Mouse (Mus musculus) midbrain, embryonic 11.5 days (tissue): ENCODE data around the gene Mrgprf. TPM values are rescaled to one million over a fixed set of nuclear protein-coding genes. Genes with fewer than 3 reads are reported as not detected.

Source experiments
- ATAC-seq: fragments of 200-750 bp; cut with Nextera tagmentation; 2 replicates; pipeline ENCODE4 v1.8.0; 2017; ENCODE audit warnings: moderate TSS enrichment, moderate library complexity; ENCODE audit not compliant: low FRiP score
- DNase-seq: peaks from one replicate; pipeline ENCODE4 v3.0.0; 2015; ENCODE audit warnings: low spot score; ENCODE audit errors: missing footprints
- H3K27ac ChIP-seq: fragments of 300-500 bp; sonication (generic); 2 replicates; pipeline ENCODE4 v1.5.1; 2014; ENCODE audit warnings: low read depth, low read length
- H3K27me3 ChIP-seq: fragments of 300-500 bp; sonication (generic); 2 replicates; pipeline ENCODE4 v1.6.1; 2014; ENCODE audit warnings: mild to moderate bottlenecking, low read length, moderate library complexity, mixed read lengths; ENCODE audit not compliant: control insufficient read depth, insufficient read depth
- H3K36me3 ChIP-seq: fragments of 300-500 bp; sonication (generic); 2 replicates; pipeline ENCODE4 v1.6.1; 2014; ENCODE audit warnings: mild to moderate bottlenecking, low read length, moderate library complexity, mixed read lengths; ENCODE audit not compliant: control insufficient read depth, insufficient read depth
- H3K4me1 ChIP-seq: fragments of 300-500 bp; sonication (generic); 2 replicates; pipeline ENCODE4 v1.6.1; 2014; ENCODE audit warnings: low read length; ENCODE audit not compliant: control insufficient read depth, insufficient read depth
- H3K4me2 ChIP-seq: fragments of 300-500 bp; sonication (generic); 2 replicates; pipeline ENCODE4 v1.6.1; 2014; ENCODE audit warnings: mild to moderate bottlenecking, moderate library complexity
- H3K4me3 ChIP-seq: fragments of 300-500 bp; sonication (generic); 2 replicates; pipeline ENCODE4 v1.5.1; 2014; ENCODE audit warnings: low read depth, low read length
- H3K9ac ChIP-seq: fragments of 300-500 bp; sonication (generic); 2 replicates; pipeline ENCODE4 v1.6.1; 2014; ENCODE audit warnings: low read length
- H3K9me3 ChIP-seq: fragments of 300-500 bp; sonication (generic); 2 replicates; pipeline ENCODE4 v1.6.1; 2016; ENCODE audit warnings: low read length; ENCODE audit not compliant: control insufficient read depth
- WGBS: fragments of 180-500 bp; shearing (Covaris S2); extraction: QIAGEN DNeasy Blood & Tissue Kit; methylation state at CpG from one replicate; pipeline ENCODE4 v1.1.7; 2014; 5-methylcytosine and 5-hydroxymethylcytosine counted together
- polyA plus RNA-seq: library from polyadenylated mRNA; unstranded; fragments of >200 nt; fragmentation: Nextera tagmentation; extraction: Ambion mirVana; gene quantifications from 2 replicates; pipeline ENCODE4 v1.2.1, GENCODE M21; 2014

The Mrgprf gene
- polyA plus RNA-seq, 1 experiment from 2014 or later: 0.51 TPM

- DNase-seq (no peak), ATAC-seq (no peak)
- Histone ChIP-seq H3K9me3 (no peaks in the 10 kb centered on the region), H3K4me2 (no peak overlapping the region), H3K9ac (no peak overlapping the region), H3K27ac (no peak overlapping the region), H3K27me3 (no peaks in the 10 kb centered on the region), H3K4me1 (no peaks in the 10 kb centered on the region), H3K4me3 (no peak overlapping the region), H3K36me3 (no peaks in the 10 kb centered on the region)
- WGBS: 33% methylated on average over 6 of the region's 6 CpGs
These were observed 6.8 kb upstream of the Mrgprf start for GRCm38 (mm10) chr7:145293859-145294258.

- Histone ChIP-seq H3K4me1 (peaks cover 8% of the 10 kb centered on the region), H3K4me3 (no peak overlapping the region), H3K36me3 (no peaks in the 10 kb centered on the region), H3K9me3 (no peaks in the 10 kb centered on the region), H3K27ac (no peak overlapping the region), H3K9ac (no peak overlapping the region), H3K27me3 (no peaks in the 10 kb centered on the region), H3K4me2 (no peak overlapping the region)
- 62% methylated on average over 3 of the region's 3 CpGs for WGBS
- no peak for DNase-seq
- ATAC-seq: no peak
These were observed 1.8 kb upstream of the Mrgprf start for GRCm38 (mm10) chr7:145298666-145299490.

- Histone ChIP-seq H3K27ac (no peak overlapping the region), H3K9ac (no peak overlapping the region), H3K4me3 (no peak overlapping the region), H3K27me3 (no peaks in the 10 kb centered on the region), H3K36me3 (no peaks in the 10 kb centered on the region), H3K4me1 (peaks cover 8% of the 10 kb centered on the region), H3K4me2 (no peak overlapping the region), H3K9me3 (no peaks in the 10 kb centered on the region)
- ATAC-seq (0 out of 2 replicates have a peak, but pooled peaks have one; percentile 41), DNase-seq (no peak)
- 72% methylated on average over 7 of the region's 7 CpGs for WGBS
These were observed 887 bp upstream of the Mrgprf start for GRCm38 (mm10) chr7:145299562-145300320.

- no peak overlapping the region for H3K27ac ChIP-seq
These were observed 346 bp downstream of the Mrgprf start for GRCm38 (mm10) chr7:145301008-145301340.

GRCm38 (mm10) chr7:145301341-145302005 lies 845 bp downstream of the Mrgprf start:
- Histone ChIP-seq H3K4me1 (peaks cover 8% of the 10 kb centered on the region), H3K9me3 (no peaks in the 10 kb centered on the region), H3K27me3 (no peaks in the 10 kb centered on the region), H3K4me2 (no peak overlapping the region), H3K9ac (no peak overlapping the region), H3K27ac (no peak overlapping the region), H3K4me3 (no peak overlapping the region), H3K36me3 (no peaks in the 10 kb centered on the region)
- ATAC-seq (no peak), DNase-seq (no peak)
- WGBS: 87% methylated on average over 6 of the region's 6 CpGs

More at GRCm38 (mm10) chr7:145301008-145301340, 346 bp downstream of the Mrgprf start:
- Histone ChIP-seq H3K4me2 (no peak overlapping the region), H3K4me3 (no peak overlapping the region), H3K9me3 (no peaks in the 10 kb centered on the region), H3K27me3 (no peaks in the 10 kb centered on the region), H3K4me1 (peaks cover 8% of the 10 kb centered on the region), H3K9ac (no peak overlapping the region), H3K36me3 (no peaks in the 10 kb centered on the region)
- ATAC-seq: no peak
- DNase-seq: no peak

DNA sequence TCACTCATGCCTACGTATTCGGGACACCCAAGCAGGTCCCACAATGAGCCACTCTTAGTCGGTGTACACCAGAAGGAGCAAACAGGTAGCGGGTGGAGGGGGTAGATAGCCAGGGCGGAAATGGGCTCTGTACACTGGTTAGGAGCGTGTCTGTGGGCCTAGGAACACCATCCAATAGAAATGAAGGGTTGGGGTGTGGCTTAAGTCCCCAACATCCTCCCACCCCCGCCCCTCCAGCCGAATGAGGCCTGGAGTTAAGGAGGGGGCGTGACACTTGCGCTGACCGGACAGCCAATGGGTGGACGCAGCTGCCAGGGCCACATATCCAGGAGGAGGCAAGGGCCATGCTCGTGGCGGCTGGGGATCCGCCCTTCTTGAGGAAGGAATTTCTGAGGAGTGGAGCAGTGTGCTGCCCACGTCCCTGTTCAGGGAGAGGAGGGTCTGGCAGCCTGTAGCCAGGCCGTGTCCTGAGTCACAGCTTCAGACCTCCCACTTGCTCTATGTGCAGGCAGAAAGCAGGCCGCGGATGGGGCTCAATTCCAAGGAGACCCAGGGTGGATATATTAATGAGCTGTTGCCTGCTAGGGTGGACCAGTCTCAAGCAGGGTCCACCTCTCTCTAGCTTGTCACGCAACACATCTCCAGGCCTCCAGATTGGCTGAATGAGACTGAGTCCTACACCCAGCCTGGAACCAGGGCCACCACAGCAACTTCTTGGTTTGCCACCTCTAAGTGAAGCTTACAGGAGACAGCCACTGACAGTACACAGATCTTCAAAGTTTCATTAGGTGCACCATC lies 2.1 kb downstream of the Mrgprf start:
- H3K4me3 ChIP-seq: peak overlapping the region; percentile 7; the same call in 1 of the 2 replicates
- H3K36me3 ChIP-seq: no peaks in the 10 kb centered on the region
- H3K4me2 ChIP-seq: peak overlapping the region; percentile 50
- no peaks in the 10 kb centered on the region for H3K9me3 ChIP-seq
- peak overlapping the region; percentile 45; the same call in 1 of the 2 replicates for H3K9ac ChIP-seq
- H3K27me3 ChIP-seq: no peaks in the 10 kb centered on the region
- ATAC-seq: peak; percentile 90
- no peak overlapping the region; the same call in 1 of the 2 replicates for H3K27ac ChIP-seq
- peaks cover 8% of the 10 kb centered on the region for H3K4me1 ChIP-seq
- WGBS: 7% methylated on average over 20 of the region's 20 CpGs
- peak; percentile 93 for DNase-seq

DNA sequence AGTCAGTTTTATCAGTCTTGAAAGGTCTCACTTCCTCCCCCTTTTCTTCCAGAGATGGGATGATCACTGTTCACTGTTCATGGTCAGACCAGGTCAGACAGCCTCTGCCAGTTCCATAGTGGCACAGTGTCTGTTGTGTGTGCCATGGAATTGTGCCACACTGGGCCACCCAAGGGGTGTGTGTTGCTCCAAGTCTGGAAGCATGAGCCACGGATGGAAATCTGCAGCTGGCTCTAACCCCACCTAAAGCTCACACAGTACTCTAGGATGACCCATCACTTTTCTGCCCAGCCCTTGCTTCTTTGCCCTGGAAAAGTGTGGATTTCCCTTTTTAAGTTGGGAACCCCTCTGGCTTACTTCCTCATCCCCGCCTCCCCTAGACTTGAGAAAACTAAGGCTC lies 3.5 kb downstream of the Mrgprf start:
- Histone ChIP-seq H3K4me1 (peaks cover 8% of the 10 kb centered on the region), H3K4me2 (no peak overlapping the region), H3K4me3 (no peak overlapping the region), H3K9me3 (no peaks in the 10 kb centered on the region), H3K36me3 (no peaks in the 10 kb centered on the region), H3K27ac (no peak overlapping the region), H3K9ac (no peak overlapping the region), H3K27me3 (no peaks in the 10 kb centered on the region)
- ATAC-seq (no peak), DNase-seq (no peak)
- 76% methylated on average over 2 of the region's 2 CpGs for WGBS

DNA sequence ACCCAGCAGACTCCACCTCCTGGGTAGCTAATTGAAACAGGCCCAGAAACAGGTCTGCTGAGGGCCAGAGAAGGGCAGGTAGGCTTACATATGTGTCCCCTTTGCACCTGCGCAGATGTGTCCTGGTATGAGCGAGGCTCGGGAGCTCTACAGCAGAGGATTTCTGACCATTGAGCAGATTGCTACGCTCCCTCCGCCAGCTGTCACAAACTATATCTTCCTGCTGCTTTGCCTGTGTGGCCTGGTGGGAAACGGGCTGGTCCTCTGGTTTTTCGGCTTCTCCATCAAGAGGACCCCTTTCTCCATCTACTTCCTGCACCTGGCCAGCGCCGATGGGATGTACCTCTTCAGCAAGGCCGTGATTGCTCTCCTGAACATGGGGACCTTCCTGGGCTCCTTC lies 7.0 kb downstream of the Mrgprf start:
- DNase-seq (no peak), ATAC-seq (no peak)
- peaks cover 4% of the 10 kb centered on the region for H3K4me1 ChIP-seq
- WGBS: 93% methylated on average over 10 of the region's 10 CpGs
- no peak overlapping the region for H3K4me3 ChIP-seq
- no peaks in the 10 kb centered on the region for H3K27me3 ChIP-seq
- no peak overlapping the region for H3K27ac ChIP-seq
- no peak overlapping the region for H3K9ac ChIP-seq
- H3K9me3 ChIP-seq: no peaks in the 10 kb centered on the region
- H3K4me2 ChIP-seq: no peak overlapping the region
- H3K36me3 ChIP-seq: no peaks in the 10 kb centered on the region
